ENCODE assay signal across 15 mouse cellular contexts in genomic region chr10:93119809-93120208, GRCm38 (mm10). TPM values are rescaled to one million over a fixed set of nuclear protein-coding genes. Genes with fewer than 3 reads are reported as not detected.
DNase-seq lines count a peak whose midpoint lies in the region; ATAC-seq lines count a peak whose summit lies in the region.
"Had no signal": no experiment of that assay in that cellular context is flagged by ENCODE, and none has a peak within 500 bp of the region (broad histone marks: within the 10 kb centered on the region; RNA-seq: fewer than 3 reads in every experiment).

No protein-coding gene starts in this region.

- ATAC-seq in hindbrain, embryonic 14.5 days (ENCODE audit: low FRiP score), result no peak

- H3K4me1 ChIP-seq in hindbrain, embryonic 14.5 days (replicated peaks; ENCODE audit: control insufficient read depth, insufficient read depth, low read length), result no peaks in the 10 kb centered on the region
- H3K4me1 ChIP-seq in hindbrain, embryonic 10.5 days (replicated peaks), result no peaks in the 10 kb centered on the region
- H3K4me1 ChIP-seq: hindbrain, embryonic 12.5 days; neural tube, embryonic 12.5 days had no signal

- no peak overlapping the region for H3K4me2 ChIP-seq in hindbrain, embryonic 14.5 days (replicated peaks)
- H3K4me2 ChIP-seq: hindbrain, embryonic 12.5 days; liver, embryonic 11.5 days; lung, embryonic 15.5 days; neural tube, embryonic 12.5 days had no signal

- intact Hi-C loops in left cerebral cortex, postnatal 14 days (cut with DNase I), result loop anchor here (10.0 kb wide), 1 partner anchor 45 kb away; no protein-coding TSS in a partner anchor

- DNase-seq in hindbrain, embryonic 14.5 days (ENCODE audit: low spot score), result no peak
- no peak for DNase-seq in hindbrain, embryonic 10.5 days (ENCODE audit: low spot score)
- DNase-seq in layer of hippocampus, adult 18-20 months (ENCODE audit: low spot score in 2 of 2), result peak; percentile 56 to 73
- peak; percentile 65 to 78 for DNase-seq in left cerebral cortex, postnatal 14 days (ENCODE audit: low spot score in 2 of 2)
- DNase-seq in right cerebral cortex, postnatal 4 days, result peak; percentile 46
- no peak for DNase-seq in thymus, postnatal 36 days
- no peak for DNase-seq in adrenal gland, postnatal 36 days
- DNase-seq: adrenal gland, postnatal 10 days; cerebellum, adult 9-11 months; kidney, adult 18-20 months; kidney, postnatal 25 days had no signal

- H3K9ac ChIP-seq in hindbrain, embryonic 14.5 days, result no peak overlapping the region
- H3K9ac ChIP-seq: hindbrain, embryonic 12.5 days; lung, embryonic 15.5 days; neural tube, embryonic 12.5 days had no signal

- no peaks in the 10 kb centered on the region for H3K9me3 ChIP-seq in hindbrain, embryonic 14.5 days (ENCODE audit: control insufficient read depth, low read length)
- H3K9me3 ChIP-seq in hindbrain, embryonic 10.5 days, result no peaks in the 10 kb centered on the region
- H3K9me3 ChIP-seq: hindbrain, embryonic 12.5 days; lung, embryonic 15.5 days; neural tube, embryonic 12.5 days had no signal

- H3K27ac ChIP-seq in hindbrain, embryonic 14.5 days, result 0 out of 2 replicates have a peak overlapping the region, but pooled peaks have one; percentile 14
- H3K27ac ChIP-seq in hindbrain, embryonic 10.5 days, result no peak overlapping the region
- H3K27ac ChIP-seq: hindbrain, embryonic 12.5 days; lung, embryonic 15.5 days; neural tube, embryonic 12.5 days had no signal

- no peaks in the 10 kb centered on the region for H3K36me3 ChIP-seq in hindbrain, embryonic 14.5 days (replicated peaks; ENCODE audit: control insufficient read depth, insufficient read depth)
- no peaks in the 10 kb centered on the region for H3K36me3 ChIP-seq in hindbrain, embryonic 10.5 days
- H3K36me3 ChIP-seq: hindbrain, embryonic 12.5 days; lung, embryonic 15.5 days; neural tube, embryonic 12.5 days had no signal

- H3K27me3 ChIP-seq in hindbrain, embryonic 14.5 days (ENCODE audit: control insufficient read depth, insufficient read depth, low read length), result no peaks in the 10 kb centered on the region
- H3K27me3 ChIP-seq in hindbrain, embryonic 10.5 days (ENCODE audit: insufficient read depth, poor library complexity, severe bottlenecking), result no peaks in the 10 kb centered on the region
- H3K27me3 ChIP-seq: hindbrain, embryonic 12.5 days; lung, embryonic 15.5 days; neural tube, embryonic 12.5 days had no signal

- WGBS in hindbrain, embryonic 14.5 days, result 77% methylated on average over 5 of the region's 5 CpGs
- 86% methylated on average over 5 of the region's 5 CpGs for WGBS in hindbrain, embryonic 10.5 days

- H3K4me3 ChIP-seq in hindbrain, embryonic 14.5 days (replicated peaks; ENCODE audit: low read length), result no peak overlapping the region
- no peak overlapping the region for H3K4me3 ChIP-seq in hindbrain, embryonic 10.5 days
- H3K4me3 ChIP-seq: hindbrain, embryonic 12.5 days; lung, embryonic 15.5 days; neural tube, embryonic 12.5 days had no signal

RNA-seq across cellular contexts. Expression of gene Cfap54, which starts 38.4 kb away (rescaled TPM):
- 2.4 and 3.6 TPM in 2 replicates for polyA plus RNA-seq in hindbrain, embryonic 14.5 days (2014; fragmentation: Nextera tagmentation; extraction: Ambion mirVana)
- 1.4 TPM in 2 replicates for polyA plus RNA-seq in hindbrain, embryonic 10.5 days (2016; fragmentation: Nextera tagmentation; extraction: Ambion mirVana)
- 10 to 100 TPM; 15.9 to 18.9 TPM for total RNA-seq in layer of hippocampus, adult 18-20 months (2021)
- 10 to 100 TPM; 14.9 to 21.5 TPM for total RNA-seq in left cerebral cortex, postnatal 14 days (2021)
- total RNA-seq in adrenal gland, postnatal 36 days (2021), result 1 to 10 TPM; 5.5 TPM

RNA-seq across cellular contexts. Expression of gene Cdk17, which starts 40.9 kb away (rescaled TPM):
- polyA plus RNA-seq in hindbrain, embryonic 14.5 days (2014; fragmentation: Nextera tagmentation; extraction: Ambion mirVana), result 61.1 and 68.3 TPM in 2 replicates
- 20.6 and 22.6 TPM in 2 replicates for polyA plus RNA-seq in hindbrain, embryonic 10.5 days (2016; fragmentation: Nextera tagmentation; extraction: Ambion mirVana)
- 100 to 1,000 TPM; 216 to 230 TPM for total RNA-seq in layer of hippocampus, adult 18-20 months (2021)
- total RNA-seq in left cerebral cortex, postnatal 14 days (2021), result 100 to 1,000 TPM; 189 to 193 TPM
- total RNA-seq in adrenal gland, postnatal 36 days (2021), result 10 to 100 TPM; 24.1 to 25.7 TPM

Comparison
In these comparisons a context has a peak if more than half of its experiments do, and no peak if none do; other contexts are left out.
1. DNase-seq: peak in layer of hippocampus, adult 18-20 months (2 of 2), left cerebral cortex, postnatal 14 days (2 of 2) and right cerebral cortex, postnatal 4 days (single experiment); none in hindbrain, embryonic 14.5 days (single experiment), hindbrain, embryonic 10.5 days (single experiment), thymus, postnatal 36 days (0 of 2) and adrenal gland, postnatal 36 days (0 of 2).
2. RNA of gene Cdk17, which starts 40.9 kb away (total RNA-seq): 216 to 230 TPM in layer of hippocampus, adult 18-20 months and 189 to 193 TPM in left cerebral cortex, postnatal 14 days; 24.1 to 25.7 TPM in adrenal gland, postnatal 36 days; every median in the first group is over 4 times any median in the second.